Mouse (Mus musculus): Measurements from ENCODE around the gene Eef1a2. TPM values are rescaled to one million over a fixed set of nuclear protein-coding genes. Genes with fewer than 3 reads are reported as not detected.

Eef1a2 gene
- total and polyA plus RNA-seq, 2 experiments, result 0.74 TPM; not detected in 1

- Histone ChIP-seq H3K79me2 (ENCODE audit: control insufficient read depth, insufficient read depth, low read length) (no peaks in the 10 kb centered on the region), H3K27me3 (ENCODE audit: control insufficient read depth, insufficient read depth, low read length) (no peaks in the 10 kb centered on the region; the same call in 1 of the 2 replicates), H3K4me1 (ENCODE audit: control insufficient read depth, insufficient read depth, low read length) (no peaks in the 10 kb centered on the region), H3K4me3 (ENCODE audit: insufficient read depth, low read depth, low read length) (no peak overlapping the region), H3K36me3 (ENCODE audit: control insufficient read depth, insufficient read depth, low read length) (no peaks in the 10 kb centered on the region), H3K9ac (ENCODE audit: low read depth, low read length) (no peak overlapping the region), H3K27ac (replicated peaks; ENCODE audit: insufficient read depth, low read depth, low read length) (no peak overlapping the region)
- WGBS, result 79% methylated on average over 8 of the region's 8 CpGs
- no peak for DNase-seq (ENCODE audit: extremely low read depth, low read depth, low spot score)
- no peak for TF ChIP-seq CTCF (IDR thresholded peaks at IDR 0.05; ENCODE audit: low read depth, low read length)
- no peak for TF ChIP-seq POLR2A (IDR thresholded peaks at IDR 0.05; ENCODE audit: extremely low read depth, insufficient read depth, low read length)
Measured at GRCm38 (mm10) chr2:181113762-181114361, 43.0 kb downstream of the Eef1a2 start.

- Histone ChIP-seq H3K36me3 (ENCODE audit: control insufficient read depth, insufficient read depth, low read length) (no peaks in the 10 kb centered on the region), H3K79me2 (ENCODE audit: control insufficient read depth, insufficient read depth, low read length) (no peaks in the 10 kb centered on the region), H3K27ac (replicated peaks; ENCODE audit: insufficient read depth, low read depth, low read length) (no peak overlapping the region), H3K9ac (ENCODE audit: low read depth, low read length) (no peak overlapping the region), H3K4me1 (ENCODE audit: control insufficient read depth, insufficient read depth, low read length) (no peaks in the 10 kb centered on the region), H3K4me3 (ENCODE audit: insufficient read depth, low read depth, low read length) (no peak overlapping the region), H3K27me3 (ENCODE audit: control insufficient read depth, insufficient read depth, low read length) (no peaks in the 10 kb centered on the region; the same call in 1 of the 2 replicates)
- 83% methylated on average over 1 of the region's 1 CpGs for WGBS
- TF ChIP-seq POLR2A (IDR thresholded peaks at IDR 0.05; ENCODE audit: extremely low read depth, insufficient read depth, low read length), result no peak
- TF ChIP-seq CTCF (IDR thresholded peaks at IDR 0.05; ENCODE audit: low read depth, low read length), result no peak
- no peak for DNase-seq (ENCODE audit: extremely low read depth, low read depth, low spot score)
Measured at GRCm38 (mm10) chr2:181111665-181112064, 45.1 kb downstream of the Eef1a2 start.

- TF ChIP-seq POLR2A (IDR thresholded peaks at IDR 0.05; ENCODE audit: extremely low read depth, insufficient read depth, low read length), result no peak
- TF ChIP-seq CTCF (IDR thresholded peaks at IDR 0.05; ENCODE audit: low read depth, low read length), result no peak
- DNase-seq (ENCODE audit: extremely low read depth, low read depth, low spot score), result no peak
- Histone ChIP-seq H3K79me2 (ENCODE audit: control insufficient read depth, insufficient read depth, low read length) (no peaks in the 10 kb centered on the region), H3K27me3 (ENCODE audit: control insufficient read depth, insufficient read depth, low read length) (no peaks in the 10 kb centered on the region), H3K4me1 (ENCODE audit: control insufficient read depth, insufficient read depth, low read length) (no peaks in the 10 kb centered on the region), H3K9ac (ENCODE audit: low read depth, low read length) (no peak overlapping the region), H3K36me3 (ENCODE audit: control insufficient read depth, insufficient read depth, low read length) (no peaks in the 10 kb centered on the region), H3K4me3 (ENCODE audit: insufficient read depth, low read depth, low read length) (no peak overlapping the region), H3K27ac (replicated peaks; ENCODE audit: insufficient read depth, low read depth, low read length) (no peak overlapping the region)
- WGBS, result 59% methylated on average over 2 of the region's 2 CpGs
Measured at GRCm38 (mm10) chr2:181104111-181104510, 52.7 kb downstream of the Eef1a2 start.

GRCm38 (mm10) chr2:181102161-181102560, 54.7 kb downstream of the Eef1a2 start:
- no peaks in the 10 kb centered on the region for H3K27me3 ChIP-seq (ENCODE audit: control insufficient read depth, insufficient read depth, low read length)
- no peak overlapping the region for H3K9ac ChIP-seq (ENCODE audit: low read depth, low read length)
- H3K4me3 ChIP-seq (ENCODE audit: insufficient read depth, low read depth, low read length), result no peak overlapping the region
- H3K79me2 ChIP-seq (ENCODE audit: control insufficient read depth, insufficient read depth, low read length), result no peaks in the 10 kb centered on the region
- WGBS, result 68% methylated on average over 2 of the region's 2 CpGs
- no peak for DNase-seq (ENCODE audit: extremely low read depth, low read depth, low spot score)
- TF ChIP-seq POLR2A (IDR thresholded peaks at IDR 0.05; ENCODE audit: extremely low read depth, insufficient read depth, low read length) (no peak), CTCF (IDR thresholded peaks at IDR 0.05; ENCODE audit: low read depth, low read length) (no peak)
- H3K36me3 ChIP-seq (ENCODE audit: control insufficient read depth, insufficient read depth, low read length), result no peaks in the 10 kb centered on the region
- H3K27ac ChIP-seq (replicated peaks; ENCODE audit: insufficient read depth, low read depth, low read length), result no peak overlapping the region
- H3K4me1 ChIP-seq (ENCODE audit: control insufficient read depth, insufficient read depth, low read length), result no peaks in the 10 kb centered on the region

GRCm38 (mm10) chr2:181101626-181102025, 55.2 kb downstream of the Eef1a2 start:
- no peak for DNase-seq (ENCODE audit: extremely low read depth, low read depth, low spot score)
- Histone ChIP-seq H3K4me1 (ENCODE audit: control insufficient read depth, insufficient read depth, low read length) (no peaks in the 10 kb centered on the region), H3K79me2 (ENCODE audit: control insufficient read depth, insufficient read depth, low read length) (no peaks in the 10 kb centered on the region), H3K9ac (ENCODE audit: low read depth, low read length) (no peak overlapping the region), H3K4me3 (ENCODE audit: insufficient read depth, low read depth, low read length) (no peak overlapping the region), H3K27me3 (ENCODE audit: control insufficient read depth, insufficient read depth, low read length) (no peaks in the 10 kb centered on the region), H3K27ac (replicated peaks; ENCODE audit: insufficient read depth, low read depth, low read length) (no peak overlapping the region), H3K36me3 (ENCODE audit: control insufficient read depth, insufficient read depth, low read length) (no peaks in the 10 kb centered on the region)
- no peak for TF ChIP-seq CTCF (IDR thresholded peaks at IDR 0.05; ENCODE audit: low read depth, low read length)
- no peak for TF ChIP-seq POLR2A (IDR thresholded peaks at IDR 0.05; ENCODE audit: extremely low read depth, insufficient read depth, low read length)
- 97% methylated on average over 1 of the region's 1 CpGs for WGBS

- no peak overlapping the region for H3K9ac ChIP-seq (ENCODE audit: low read depth, low read length)
- H3K27ac ChIP-seq (replicated peaks; ENCODE audit: insufficient read depth, low read depth, low read length), result no peak overlapping the region
- H3K4me1 ChIP-seq (ENCODE audit: control insufficient read depth, insufficient read depth, low read length), result no peaks in the 10 kb centered on the region
- H3K36me3 ChIP-seq (ENCODE audit: control insufficient read depth, insufficient read depth, low read length), result no peaks in the 10 kb centered on the region
- TF ChIP-seq POLR2A (IDR thresholded peaks at IDR 0.05; ENCODE audit: extremely low read depth, insufficient read depth, low read length) (no peak), CTCF (IDR thresholded peaks at IDR 0.05; ENCODE audit: low read depth, low read length) (no peak)
- no peaks in the 10 kb centered on the region for H3K27me3 ChIP-seq (ENCODE audit: control insufficient read depth, insufficient read depth, low read length)
- H3K79me2 ChIP-seq (ENCODE audit: control insufficient read depth, insufficient read depth, low read length), result no peaks in the 10 kb centered on the region
- 71% methylated on average over 2 of the region's 2 CpGs for WGBS
- DNase-seq (ENCODE audit: extremely low read depth, low read depth, low spot score), result no peak
- no peak overlapping the region for H3K4me3 ChIP-seq (ENCODE audit: insufficient read depth, low read depth, low read length)
Measured at GRCm38 (mm10) chr2:181100087-181100486, 56.7 kb downstream of the Eef1a2 start.

Other genes starting within 250 kb of the Eef1a2 start
- 9.7 and 14.2 TPM in 2 replicates for gene Ythdf1, start 236.1 kb downstream of the Eef1a2 start, total RNA-seq (2014; rRNA removed)
- 25.7 and 35.4 TPM in 2 replicates for gene Ythdf1, start 236.1 kb downstream of the Eef1a2 start, polyA plus RNA-seq (2012; rRNA removed)
- not detected in 2 replicates for gene Birc7, start 228.0 kb downstream of the Eef1a2 start, total RNA-seq (2014; rRNA removed)
- gene Birc7, start 228.0 kb downstream of the Eef1a2 start, polyA plus RNA-seq (2012; rRNA removed), result not detected in 2 replicates
- 0.13 and 1.5 TPM in 2 replicates for gene Nkain4, start 202.3 kb downstream of the Eef1a2 start, total RNA-seq (2014; rRNA removed)
- 1.5 and 1.6 TPM in 2 replicates for gene Nkain4, start 202.3 kb downstream of the Eef1a2 start, polyA plus RNA-seq (2012; rRNA removed)
- 15.7 and 18.4 TPM in 2 replicates for gene Arfgap1, start 189.8 kb downstream of the Eef1a2 start, total RNA-seq (2014; rRNA removed)
- gene Arfgap1, start 189.8 kb downstream of the Eef1a2 start, polyA plus RNA-seq (2012; rRNA removed), result 22.7 and 29.0 TPM in 2 replicates
- 0.60 and 0.92 TPM in 2 replicates for gene Col20a1, start 170.5 kb downstream of the Eef1a2 start, total RNA-seq (2014; rRNA removed)
- gene Col20a1, start 170.5 kb downstream of the Eef1a2 start, polyA plus RNA-seq (2012; rRNA removed), result 0.67 and 1.1 TPM in 2 replicates
- 0.54 and 1.6 TPM in 2 replicates for gene Chrna4, start 113.5 kb downstream of the Eef1a2 start, total RNA-seq (2014; rRNA removed)
- gene Chrna4, start 113.5 kb downstream of the Eef1a2 start, polyA plus RNA-seq (2012; rRNA removed), result 2.2 and 7.6 TPM in 2 replicates
- gene Kcnq2, start 21.7 kb downstream of the Eef1a2 start, total RNA-seq (2014; rRNA removed), result 0.07 TPM in 1 of 2 replicates, not detected in the other
- not detected in 2 replicates for gene Kcnq2, start 21.7 kb downstream of the Eef1a2 start, polyA plus RNA-seq (2012; rRNA removed)
- gene Ppdpf, start 30.2 kb upstream of the Eef1a2 start, total RNA-seq (2014; rRNA removed), result 44.4 and 48.4 TPM in 2 replicates
- gene Ppdpf, start 30.2 kb upstream of the Eef1a2 start, polyA plus RNA-seq (2012; rRNA removed), result 181 and 217 TPM in 2 replicates
- 1.1 and 2.5 TPM in 2 replicates for gene Ptk6, start 45.8 kb upstream of the Eef1a2 start, total RNA-seq (2014; rRNA removed)
- gene Ptk6, start 45.8 kb upstream of the Eef1a2 start, polyA plus RNA-seq (2012; rRNA removed), result 0.81 and 0.83 TPM in 2 replicates
- gene Srms, start 56.2 kb upstream of the Eef1a2 start, total RNA-seq (2014; rRNA removed), result 0.28 and 0.54 TPM in 2 replicates
- gene Srms, start 56.2 kb upstream of the Eef1a2 start, polyA plus RNA-seq (2012; rRNA removed), result 1.3 and 1.7 TPM in 2 replicates
- not detected in 2 replicates for gene Fndc11, start 63.0 kb upstream of the Eef1a2 start, total RNA-seq (2014; rRNA removed)
- gene Fndc11, start 63.0 kb upstream of the Eef1a2 start, polyA plus RNA-seq (2012; rRNA removed), result 0.10 and 0.12 TPM in 2 replicates
- gene Helz2, start 85.0 kb upstream of the Eef1a2 start, total RNA-seq (2014; rRNA removed), result 20.3 and 28.9 TPM in 2 replicates
- 39.6 and 65.9 TPM in 2 replicates for gene Helz2, start 85.0 kb upstream of the Eef1a2 start, polyA plus RNA-seq (2012; rRNA removed)
- 7.4 and 8.8 TPM in 2 replicates for gene Gmeb2, start 131.0 kb upstream of the Eef1a2 start, total RNA-seq (2014; rRNA removed)
- 10.7 and 16.1 TPM in 2 replicates for gene Gmeb2, start 131.0 kb upstream of the Eef1a2 start, polyA plus RNA-seq (2012; rRNA removed)
- gene Stmn3, start 157.5 kb upstream of the Eef1a2 start, total RNA-seq (2014; rRNA removed), result 0.09 and 0.20 TPM in 2 replicates
- gene Stmn3, start 157.5 kb upstream of the Eef1a2 start, polyA plus RNA-seq (2012; rRNA removed), result 0.07 TPM in 1 of 2 replicates, not detected in the other
- 13.5 and 13.9 TPM in 2 replicates for gene Rtel1, start 162.7 kb upstream of the Eef1a2 start, total RNA-seq (2014; rRNA removed)
- gene Rtel1, start 162.7 kb upstream of the Eef1a2 start, polyA plus RNA-seq (2012; rRNA removed), result 17.5 and 17.9 TPM in 2 replicates
- gene Zgpat, start 207.9 kb upstream of the Eef1a2 start, total RNA-seq (2014; rRNA removed), result 17.9 and 18.9 TPM in 2 replicates
- 18.2 and 22.5 TPM in 2 replicates for gene Zgpat, start 207.9 kb upstream of the Eef1a2 start, polyA plus RNA-seq (2012; rRNA removed)
- gene Arfrp1, start 208.4 kb upstream of the Eef1a2 start, total RNA-seq (2014; rRNA removed), result 10.1 and 14.2 TPM in 2 replicates
- 11.9 and 15.0 TPM in 2 replicates for gene Arfrp1, start 208.4 kb upstream of the Eef1a2 start, polyA plus RNA-seq (2012; rRNA removed)
- 9.7 and 11.3 TPM in 2 replicates for gene Lime1, start 223.1 kb upstream of the Eef1a2 start, total RNA-seq (2014; rRNA removed)
- 22.2 and 36.9 TPM in 2 replicates for gene Lime1, start 223.1 kb upstream of the Eef1a2 start, polyA plus RNA-seq (2012; rRNA removed)

Measured in liver, adult 2 months (tissue).